Mouse (Mus musculus): ENCODE measurements around the gene Hivep3. TPM values are rescaled to one million over a fixed set of nuclear protein-coding genes. Genes with fewer than 3 reads are reported as not detected.

Gene Hivep3
- total and polyA plus RNA-seq, 2 experiments, result 0.95 to 1.5 TPM

- no peak overlapping the region for H3K27ac ChIP-seq (replicated peaks; ENCODE audit: insufficient read depth, low read depth, low read length)
- TF ChIP-seq POLR2A (IDR thresholded peaks at IDR 0.05; ENCODE audit: extremely low read depth, insufficient read depth, low read length), result no peak
- no peak for TF ChIP-seq CTCF (IDR thresholded peaks at IDR 0.05; ENCODE audit: low read depth, low read length)
- H3K27me3 ChIP-seq (ENCODE audit: control insufficient read depth, insufficient read depth, low read length), result no peaks in the 10 kb centered on the region
- no peaks in the 10 kb centered on the region for H3K4me1 ChIP-seq (ENCODE audit: control insufficient read depth, insufficient read depth, low read length)
- H3K4me3 ChIP-seq (ENCODE audit: insufficient read depth, low read depth, low read length), result no peak overlapping the region
- no peaks in the 10 kb centered on the region for H3K79me2 ChIP-seq (ENCODE audit: control insufficient read depth, insufficient read depth, low read length)
- DNase-seq (ENCODE audit: extremely low read depth, low read depth, low spot score), result no peak
- no peaks in the 10 kb centered on the region for H3K36me3 ChIP-seq (ENCODE audit: control insufficient read depth, insufficient read depth, low read length)
- WGBS, result 66% methylated on average over 3 of the region's 3 CpGs
- no peak overlapping the region for H3K9ac ChIP-seq (ENCODE audit: low read depth, low read length)
Observed at GRCm38 (mm10) chr4:119707751-119708150, 25.8 kb upstream of the Hivep3 start.

DNA sequence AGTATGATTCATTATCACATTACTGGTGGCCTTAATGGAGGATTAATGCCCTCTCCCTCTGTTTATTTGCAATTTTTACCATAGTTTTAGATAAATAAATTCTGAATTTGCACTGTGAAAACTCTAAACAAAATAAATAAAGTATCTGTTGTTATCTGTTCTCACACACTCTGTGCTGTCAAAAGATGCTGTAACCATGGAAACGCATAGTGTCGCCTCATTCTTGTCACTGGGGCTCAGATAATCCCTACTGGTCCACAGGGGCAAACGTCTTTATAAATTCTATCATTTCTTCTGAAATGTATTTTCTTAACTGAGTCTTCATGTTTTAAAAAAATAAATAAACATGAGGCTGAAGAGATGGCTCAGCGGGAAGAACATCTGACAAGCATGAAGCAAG lies 23.4 kb upstream of the Hivep3 start:
- no peak for TF ChIP-seq POLR2A (IDR thresholded peaks at IDR 0.05; ENCODE audit: extremely low read depth, insufficient read depth, low read length)
- TF ChIP-seq CTCF (IDR thresholded peaks at IDR 0.05; ENCODE audit: low read depth, low read length), result no peak
- no peak overlapping the region for H3K4me3 ChIP-seq (ENCODE audit: insufficient read depth, low read depth, low read length)
- 83% methylated on average over 4 of the region's 4 CpGs for WGBS

DNA sequence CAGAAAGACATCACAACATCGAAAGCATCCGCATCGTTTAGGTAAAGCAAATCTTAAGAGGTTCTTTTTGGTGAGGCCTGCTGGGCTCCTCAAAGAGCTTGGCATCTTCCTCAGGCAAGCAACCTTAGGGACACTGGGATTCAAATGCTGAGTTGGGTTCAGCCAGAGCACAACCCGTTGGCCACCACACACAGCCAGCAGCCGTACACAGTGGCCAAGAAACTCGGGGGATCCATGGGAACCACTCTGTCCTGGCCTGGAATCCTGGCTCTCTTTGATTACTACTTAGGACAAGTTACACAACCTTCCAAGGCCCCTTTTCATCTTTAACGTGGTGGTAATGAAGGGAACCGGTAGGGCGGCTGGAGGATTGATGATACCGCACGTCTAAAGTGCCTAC lies 16.1 kb upstream of the Hivep3 start:
- no peaks in the 10 kb centered on the region for H3K79me2 ChIP-seq (ENCODE audit: control insufficient read depth, insufficient read depth, low read length)
- H3K4me3 ChIP-seq (ENCODE audit: insufficient read depth, low read depth, low read length), result no peak overlapping the region
- H3K9ac ChIP-seq (ENCODE audit: low read depth, low read length), result no peak overlapping the region
- no peaks in the 10 kb centered on the region for H3K36me3 ChIP-seq (ENCODE audit: control insufficient read depth, insufficient read depth, low read length)
- H3K4me1 ChIP-seq (ENCODE audit: control insufficient read depth, insufficient read depth, low read length), result no peaks in the 10 kb centered on the region
- no peaks in the 10 kb centered on the region for H3K27me3 ChIP-seq (ENCODE audit: control insufficient read depth, insufficient read depth, low read length)
- TF ChIP-seq POLR2A (IDR thresholded peaks at IDR 0.05; ENCODE audit: extremely low read depth, insufficient read depth, low read length) (no peak), CTCF (IDR thresholded peaks at IDR 0.05; ENCODE audit: low read depth, low read length) (no peak)
- no peak for DNase-seq (ENCODE audit: extremely low read depth, low read depth, low spot score)
- no peak overlapping the region for H3K27ac ChIP-seq (replicated peaks; ENCODE audit: insufficient read depth, low read depth, low read length)
- WGBS, result 86% methylated on average over 11 of the region's 11 CpGs

More for the DNA sequence above, 23.4 kb upstream of the Hivep3 start:
- no peak for DNase-seq (ENCODE audit: extremely low read depth, low read depth, low spot score)
- H3K27ac ChIP-seq (replicated peaks; ENCODE audit: insufficient read depth, low read depth, low read length), result no peak overlapping the region
- no peaks in the 10 kb centered on the region for H3K27me3 ChIP-seq (ENCODE audit: control insufficient read depth, insufficient read depth, low read length)
- H3K36me3 ChIP-seq (ENCODE audit: control insufficient read depth, insufficient read depth, low read length), result no peaks in the 10 kb centered on the region
- no peak overlapping the region for H3K9ac ChIP-seq (ENCODE audit: low read depth, low read length)
- H3K79me2 ChIP-seq (ENCODE audit: control insufficient read depth, insufficient read depth, low read length), result no peaks in the 10 kb centered on the region
- no peaks in the 10 kb centered on the region for H3K4me1 ChIP-seq (ENCODE audit: control insufficient read depth, insufficient read depth, low read length)

- no peak overlapping the region for H3K4me3 ChIP-seq (ENCODE audit: insufficient read depth, low read depth, low read length)
- WGBS, result 85% methylated on average over 3 of the region's 3 CpGs
- no peaks in the 10 kb centered on the region for H3K36me3 ChIP-seq (ENCODE audit: control insufficient read depth, insufficient read depth, low read length)
- H3K27me3 ChIP-seq (ENCODE audit: control insufficient read depth, insufficient read depth, low read length), result no peaks in the 10 kb centered on the region
- no peak for DNase-seq (ENCODE audit: extremely low read depth, low read depth, low spot score)
- TF ChIP-seq CTCF (IDR thresholded peaks at IDR 0.05; ENCODE audit: low read depth, low read length) (no peak), POLR2A (IDR thresholded peaks at IDR 0.05; ENCODE audit: extremely low read depth, insufficient read depth, low read length) (no peak)
- no peaks in the 10 kb centered on the region for H3K79me2 ChIP-seq (ENCODE audit: control insufficient read depth, insufficient read depth, low read length)
- no peak overlapping the region for H3K9ac ChIP-seq (ENCODE audit: low read depth, low read length)
- H3K27ac ChIP-seq (replicated peaks; ENCODE audit: insufficient read depth, low read depth, low read length), result no peak overlapping the region
- no peaks in the 10 kb centered on the region for H3K4me1 ChIP-seq (ENCODE audit: control insufficient read depth, insufficient read depth, low read length)
Observed at GRCm38 (mm10) chr4:119721531-119721930, 12.1 kb upstream of the Hivep3 start.

- no peak for TF ChIP-seq POLR2A (IDR thresholded peaks at IDR 0.05; ENCODE audit: extremely low read depth, insufficient read depth, low read length)
- no peak for TF ChIP-seq CTCF (IDR thresholded peaks at IDR 0.05; ENCODE audit: low read depth, low read length)
- H3K27ac ChIP-seq (replicated peaks; ENCODE audit: insufficient read depth, low read depth, low read length), result no peak overlapping the region
- H3K36me3 ChIP-seq (ENCODE audit: control insufficient read depth, insufficient read depth, low read length), result no peaks in the 10 kb centered on the region
- H3K9ac ChIP-seq (ENCODE audit: low read depth, low read length), result no peak overlapping the region
- no peaks in the 10 kb centered on the region for H3K4me1 ChIP-seq (ENCODE audit: control insufficient read depth, insufficient read depth, low read length)
- no peaks in the 10 kb centered on the region for H3K79me2 ChIP-seq (ENCODE audit: control insufficient read depth, insufficient read depth, low read length)
- whole genome bisulfite sequencing, result 72% methylated on average over 5 of the region's 5 CpGs
- no peaks in the 10 kb centered on the region for H3K27me3 ChIP-seq (ENCODE audit: control insufficient read depth, insufficient read depth, low read length)
- no peak for DNase-seq (ENCODE audit: extremely low read depth, low read depth, low spot score)
- H3K4me3 ChIP-seq (ENCODE audit: insufficient read depth, low read depth, low read length), result no peak overlapping the region
Observed at GRCm38 (mm10) chr4:119726074-119726473, 7.5 kb upstream of the Hivep3 start.

DNA sequence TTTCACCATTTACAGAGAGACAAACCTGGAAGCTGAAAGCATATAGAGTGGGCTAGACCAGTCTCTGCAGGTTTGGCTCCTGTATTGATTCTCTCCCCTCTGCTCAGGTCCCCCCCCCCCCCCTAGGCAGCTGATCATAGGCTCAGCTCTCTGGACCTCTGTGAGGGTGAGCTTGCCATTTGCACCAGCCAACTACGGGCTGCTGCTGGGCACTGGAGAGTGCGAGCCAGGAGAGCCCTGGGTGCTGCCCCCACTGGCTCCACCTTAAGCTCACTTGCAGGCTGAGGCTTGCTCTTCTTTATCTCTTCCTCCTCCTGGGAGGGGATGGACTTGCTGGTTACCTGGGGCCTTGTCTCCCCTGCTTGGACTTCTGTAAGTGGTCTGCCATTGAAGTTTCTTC lies 5.7 kb upstream of the Hivep3 start:
- no peak overlapping the region for H3K9ac ChIP-seq (ENCODE audit: low read depth, low read length)
- H3K27ac ChIP-seq (replicated peaks; ENCODE audit: insufficient read depth, low read depth, low read length), result no peak overlapping the region
- 87% methylated on average over 2 of the region's 2 CpGs for WGBS

More for the DNA sequence above, 5.7 kb upstream of the Hivep3 start:
- Histone ChIP-seq H3K4me1 (ENCODE audit: control insufficient read depth, insufficient read depth, low read length) (no peaks in the 10 kb centered on the region), H3K4me3 (ENCODE audit: insufficient read depth, low read depth, low read length) (no peak overlapping the region), H3K27me3 (ENCODE audit: control insufficient read depth, insufficient read depth, low read length) (no peaks in the 10 kb centered on the region), H3K79me2 (ENCODE audit: control insufficient read depth, insufficient read depth, low read length) (no peaks in the 10 kb centered on the region), H3K36me3 (ENCODE audit: control insufficient read depth, insufficient read depth, low read length) (no peaks in the 10 kb centered on the region)
- DNase-seq (ENCODE audit: extremely low read depth, low read depth, low spot score), result no peak
- TF ChIP-seq CTCF (IDR thresholded peaks at IDR 0.05; ENCODE audit: low read depth, low read length) (no peak), POLR2A (IDR thresholded peaks at IDR 0.05; ENCODE audit: extremely low read depth, insufficient read depth, low read length) (no peak)
